Mouse (Mus musculus) stomach, embryonic 16.5 days (tissue): Measurements from ENCODE around the gene Gjd3. TPM values are rescaled to one million over a fixed set of nuclear protein-coding genes. Genes with fewer than 3 reads are reported as not detected.
"Not testable (repeated sequence)": the region's sequence is repeated elsewhere in the genome, so short reads cannot be mapped to it uniquely, and the experiment has no call there.

Experiments used
- ATAC-seq: fragments of 200-750 bp; cut with Nextera tagmentation; 2 replicates; pipeline ENCODE4 v1.8.0; 2017; ENCODE audit warnings: moderate number of reproducible peaks, moderate TSS enrichment; ENCODE audit not compliant: insufficient read depth, low FRiP score
- H3K27ac ChIP-seq: fragments of 300-500 bp; sonication (generic); 2 replicates; pipeline ENCODE4 v1.5.1; 2014; ENCODE audit warnings: low read length
- H3K27me3 ChIP-seq: fragments of 300-500 bp; sonication (generic); 2 replicates; pipeline ENCODE4 v1.6.1; 2014; ENCODE audit warnings: low read length, control low read depth, mixed read lengths; ENCODE audit not compliant: control insufficient read depth, insufficient read depth
- H3K36me3 ChIP-seq: fragments of 300-500 bp; sonication (generic); 2 replicates; pipeline ENCODE4 v1.6.1; 2014; ENCODE audit warnings: low read length; ENCODE audit not compliant: control insufficient read depth, insufficient read depth
- H3K4me1 ChIP-seq: fragments of 300-500 bp; sonication (generic); 2 replicates; pipeline ENCODE4 v1.6.1; 2014; ENCODE audit warnings: low read length, control low read depth, mixed read lengths; ENCODE audit not compliant: control insufficient read depth, insufficient read depth
- H3K4me2 ChIP-seq: fragments of 300-500 bp; sonication (generic); 2 replicates; pipeline ENCODE4 v1.6.1; 2014; ENCODE audit warnings: low read depth, low read length, mixed read lengths
- H3K4me3 ChIP-seq: fragments of 300-500 bp; sonication (generic); replicated peaks from 2 replicates; pipeline ENCODE4 v1.5.1; 2014; ENCODE audit warnings: mild to moderate bottlenecking, low read length
- H3K9ac ChIP-seq: fragments of 300-500 bp; sonication (generic); 2 replicates; pipeline ENCODE4 v1.6.1; 2014; ENCODE audit warnings: low read length
- H3K9me3 ChIP-seq: fragments of 300-500 bp; sonication (generic); replicated peaks from 2 replicates; pipeline ENCODE4 v1.6.1; 2016; ENCODE audit warnings: low read length, control low read depth; ENCODE audit not compliant: control insufficient read depth
- WGBS: fragments of 180-500 bp; shearing (Covaris S2); extraction: QIAGEN DNeasy Blood & Tissue Kit; methylation state at CpG from one replicate; pipeline ENCODE4 v1.1.7; 2014; 5-methylcytosine and 5-hydroxymethylcytosine counted together
- polyA plus RNA-seq: library from polyadenylated mRNA; unstranded; fragments of >200 nt; fragmentation: Nextera tagmentation; extraction: Ambion mirVana; gene quantifications from 2 replicates; pipeline ENCODE4 v1.2.1, GENCODE M21; 2015

Gene Gjd3
- polyA plus RNA-seq, 1 experiment from 2014 or later: 0.44 TPM

GRCm38 (mm10) chr11:99013856-99014255 lies 31.0 kb upstream of the Gjd3 start:
- 97% methylated on average over 1 of the region's 1 CpGs for WGBS
- H3K4me2 ChIP-seq: no peak overlapping the region
- no peaks in the 10 kb centered on the region for H3K27me3 ChIP-seq
- peaks cover 30% of the 10 kb centered on the region for H3K36me3 ChIP-seq
- ATAC-seq: no peak
- no peaks in the 10 kb centered on the region for H3K4me1 ChIP-seq
- no peak overlapping the region for H3K27ac ChIP-seq
- no peaks in the 10 kb centered on the region for H3K9me3 ChIP-seq
- H3K9ac ChIP-seq: no peak overlapping the region
- H3K4me3 ChIP-seq: no peak overlapping the region

GRCm38 (mm10) chr11:99010706-99011105 lies 27.9 kb upstream of the Gjd3 start:
- Histone ChIP-seq H3K27ac (no peak overlapping the region), H3K27me3 (no peaks in the 10 kb centered on the region), H3K9me3 (no peaks in the 10 kb centered on the region), H3K4me1 (no peaks in the 10 kb centered on the region), H3K36me3 (peaks cover 30% of the 10 kb centered on the region), H3K4me2 (no peak overlapping the region), H3K9ac (no peak overlapping the region), H3K4me3 (no peak overlapping the region)
- no peak for ATAC-seq
- WGBS: 91% methylated on average over 5 of the region's 5 CpGs

- no peaks in the 10 kb centered on the region for H3K9me3 ChIP-seq
- WGBS: 63% methylated on average over 4 of the region's 4 CpGs
- no peaks in the 10 kb centered on the region for H3K27me3 ChIP-seq
- no peak overlapping the region for H3K4me2 ChIP-seq
- no peak overlapping the region for H3K4me3 ChIP-seq
- no peak overlapping the region for H3K27ac ChIP-seq
- no peaks in the 10 kb centered on the region for H3K4me1 ChIP-seq
- peaks cover 27% of the 10 kb centered on the region for H3K36me3 ChIP-seq
- no peak overlapping the region for H3K9ac ChIP-seq
- ATAC-seq: no peak
Measured at GRCm38 (mm10) chr11:99010124-99010523, 27.3 kb upstream of the Gjd3 start.

- WGBS: 84% methylated on average over 9 of the region's 9 CpGs
- Histone ChIP-seq H3K9ac (no peak overlapping the region), H3K27ac (no peak overlapping the region), H3K27me3 (no peaks in the 10 kb centered on the region), H3K4me1 (no peaks in the 10 kb centered on the region), H3K9me3 (no peaks in the 10 kb centered on the region), H3K4me2 (no peak overlapping the region), H3K4me3 (no peak overlapping the region), H3K36me3 (peaks cover 31% of the 10 kb centered on the region; the same call in 1 of the 2 replicates)
- no peak for ATAC-seq
Measured at GRCm38 (mm10) chr11:99006788-99007187, 24.0 kb upstream of the Gjd3 start.

DNA sequence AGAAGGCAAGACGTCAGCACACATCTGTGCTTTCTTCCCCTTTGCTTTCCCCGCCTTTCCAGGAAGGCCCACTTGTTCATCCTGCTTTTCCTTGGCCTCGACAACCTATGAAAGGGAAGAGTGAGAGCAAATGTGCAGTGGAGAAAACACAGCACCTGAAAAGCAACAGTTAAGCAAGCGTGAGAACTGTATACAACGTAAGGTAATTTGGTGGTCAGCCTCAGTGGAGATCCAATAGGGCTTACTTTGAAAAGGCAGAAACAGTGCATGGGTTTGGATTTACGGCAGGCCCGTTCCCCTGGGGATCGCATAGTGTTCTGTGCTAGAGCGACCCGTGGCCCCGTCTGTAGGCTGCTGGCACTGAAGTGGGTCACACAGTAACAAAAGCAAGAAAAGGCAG lies 16.4 kb upstream of the Gjd3 start:
- Histone ChIP-seq H3K36me3 (peaks cover 35% of the 10 kb centered on the region), H3K27me3 (no peaks in the 10 kb centered on the region), H3K4me3 (no peak overlapping the region), H3K27ac (no peak overlapping the region), H3K9me3 (no peaks in the 10 kb centered on the region), H3K4me1 (no peaks in the 10 kb centered on the region), H3K9ac (no peak overlapping the region), H3K4me2 (no peak overlapping the region)
- ATAC-seq: no peak
- 94% methylated on average over 11 of the region's 11 CpGs for WGBS

GRCm38 (mm10) chr11:98998776-98999175 lies 16.0 kb upstream of the Gjd3 start:
- Histone ChIP-seq H3K9ac (no peak overlapping the region), H3K27ac (no peak overlapping the region), H3K9me3 (no peaks in the 10 kb centered on the region), H3K4me3 (no peak overlapping the region), H3K4me2 (no peak overlapping the region), H3K27me3 (no peaks in the 10 kb centered on the region), H3K4me1 (no peaks in the 10 kb centered on the region), H3K36me3 (peaks cover 33% of the 10 kb centered on the region)
- no peak for ATAC-seq

GRCm38 (mm10) chr11:98997659-98998058 lies 14.8 kb upstream of the Gjd3 start:
- 88% methylated on average over 4 of the region's 4 CpGs for WGBS
- Histone ChIP-seq H3K27me3 (no peaks in the 10 kb centered on the region), H3K36me3 (peaks cover 30% of the 10 kb centered on the region), H3K27ac (no peak overlapping the region), H3K4me3 (no peak overlapping the region), H3K9me3 (no peaks in the 10 kb centered on the region), H3K4me1 (no peaks in the 10 kb centered on the region), H3K9ac (no peak overlapping the region), H3K4me2 (no peak overlapping the region)
- no peak for ATAC-seq

- no peaks in the 10 kb centered on the region for H3K4me1 ChIP-seq
- H3K9me3 ChIP-seq: no peaks in the 10 kb centered on the region
- no peak overlapping the region for H3K27ac ChIP-seq
- no peak overlapping the region for H3K4me3 ChIP-seq
- no peak for ATAC-seq
- no peak overlapping the region for H3K9ac ChIP-seq
- H3K27me3 ChIP-seq: no peaks in the 10 kb centered on the region
- no peak overlapping the region for H3K4me2 ChIP-seq
- H3K36me3 ChIP-seq: peaks cover 23% of the 10 kb centered on the region
- 87% methylated on average over 7 of the region's 7 CpGs for WGBS
Measured at GRCm38 (mm10) chr11:98995987-98996386, 13.2 kb upstream of the Gjd3 start.

DNA sequence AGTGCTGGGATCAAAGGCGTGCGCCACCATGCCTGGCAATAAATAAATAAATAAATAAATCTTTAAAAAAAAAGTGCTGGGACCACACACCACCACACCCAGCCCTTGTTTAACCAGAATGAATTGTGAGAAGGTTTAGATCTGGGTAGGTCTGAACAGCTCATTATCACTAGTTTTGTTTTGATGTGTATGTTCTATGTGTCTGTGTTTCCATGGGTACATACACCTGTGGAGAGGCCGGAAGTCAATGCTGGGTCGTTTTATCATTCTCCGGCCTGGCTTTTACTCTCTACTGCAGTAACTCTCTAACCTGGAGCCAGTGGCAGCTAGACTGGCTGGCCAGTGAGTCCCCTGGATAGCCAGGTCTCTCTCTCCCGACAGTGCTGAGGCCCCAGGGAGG lies 8.1 kb upstream of the Gjd3 start:
- no peak overlapping the region for H3K9ac ChIP-seq
- no peaks in the 10 kb centered on the region for H3K9me3 ChIP-seq
- no peaks in the 10 kb centered on the region for H3K27me3 ChIP-seq
- H3K36me3 ChIP-seq: peaks cover 9% of the 10 kb centered on the region; the same call in 1 of the 2 replicates
- no peaks in the 10 kb centered on the region for H3K4me1 ChIP-seq
- H3K4me2 ChIP-seq: no peak overlapping the region
- H3K27ac ChIP-seq: no peak overlapping the region
- ATAC-seq: no peak
- H3K4me3 ChIP-seq: no peak overlapping the region
- WGBS: 82% methylated on average over 6 of the region's 6 CpGs

GRCm38 (mm10) chr11:98988260-98988659 lies 5.4 kb upstream of the Gjd3 start:
- not testable (repeated sequence) for H3K9me3 ChIP-seq, H3K4me3 ChIP-seq, H3K9ac ChIP-seq, H3K27me3 ChIP-seq, H3K4me2 ChIP-seq, ATAC-seq, H3K27ac ChIP-seq, H3K36me3 ChIP-seq, H3K4me1 ChIP-seq
- WGBS: 98% methylated on average over 4 of the region's 6 CpGs
